Mouse (Mus musculus) limb, embryonic 12.5 days (tissue): ENCODE data around the gene Vmn2r73. TPM values are rescaled to one million over a fixed set of nuclear protein-coding genes. Genes with fewer than 3 reads are reported as not detected.
"Not testable (repeated sequence)": the region's sequence is repeated elsewhere in the genome, so short reads cannot be mapped to it uniquely, and the experiment has no call there.

Experiments
- ATAC-seq: fragments of 200-750 bp; cut with Nextera tagmentation; 2 replicates; pipeline ENCODE4 v1.8.0; 2017; ENCODE audit warnings: low read depth, moderate TSS enrichment; ENCODE audit not compliant: insufficient number of reproducible peaks, insufficient read depth, low FRiP score, low TSS enrichment
- H3K27ac ChIP-seq: fragments of 300-500 bp; sonication (generic); 2 replicates; pipeline ENCODE4 v1.5.1; 2016; ENCODE audit warnings: mild to moderate bottlenecking, moderate library complexity
- H3K27me3 ChIP-seq: fragments of 300-500 bp; sonication (generic); 2 replicates; pipeline ENCODE4 v1.6.1; 2016; ENCODE audit warnings: mild to moderate bottlenecking, moderate library complexity
- H3K36me3 ChIP-seq: fragments of 300-500 bp; sonication (generic); 2 replicates; pipeline ENCODE4 v1.6.1; 2016; ENCODE audit warnings: mild to moderate bottlenecking, moderate library complexity
- H3K4me1 ChIP-seq: fragments of 300-500 bp; sonication (generic); replicated peaks from 2 replicates; pipeline ENCODE4 v1.6.1; 2016
- H3K4me2 ChIP-seq: fragments of 300-500 bp; sonication (generic); 2 replicates; pipeline ENCODE4 v1.6.1; 2016; ENCODE audit warnings: mild to moderate bottlenecking, moderate library complexity
- H3K4me3 ChIP-seq: fragments of 300-500 bp; sonication (generic); replicated peaks from 2 replicates; pipeline ENCODE4 v1.5.1; 2016; ENCODE audit warnings: mild to moderate bottlenecking
- H3K9ac ChIP-seq: fragments of 300-500 bp; sonication (generic); replicated peaks from 2 replicates; pipeline ENCODE4 v1.6.1; 2016; ENCODE audit warnings: mild to moderate bottlenecking, moderate library complexity
- H3K9me3 ChIP-seq: fragments of 300-500 bp; sonication (generic); 2 replicates; pipeline ENCODE4 v1.6.1; 2016; ENCODE audit warnings: mild to moderate bottlenecking, moderate library complexity
- WGBS: fragments of 180-500 bp; shearing (Covaris S2); methylation state at CpG from one replicate; pipeline ENCODE4 v1.1.7; 2016; 5-methylcytosine and 5-hydroxymethylcytosine counted together
- polyA plus RNA-seq: library from polyadenylated mRNA; unstranded; fragments of >200 nt; fragmentation: Nextera tagmentation; extraction: Ambion mirVana; gene quantifications from 2 replicates; pipeline ENCODE4 v1.2.1, GENCODE M21; 2016

Vmn2r73 gene
- polyA plus RNA-seq = not detected in 2 replicates

GRCm38 (mm10) chr7:85876166-85876565 lies at the start of gene Vmn2r73:
Gene Vmn2r73, minus strand, starts transcription at chr7:85876266.
- no peak within 1 kb of the TSS for H3K4me3 ChIP-seq

DNA sequence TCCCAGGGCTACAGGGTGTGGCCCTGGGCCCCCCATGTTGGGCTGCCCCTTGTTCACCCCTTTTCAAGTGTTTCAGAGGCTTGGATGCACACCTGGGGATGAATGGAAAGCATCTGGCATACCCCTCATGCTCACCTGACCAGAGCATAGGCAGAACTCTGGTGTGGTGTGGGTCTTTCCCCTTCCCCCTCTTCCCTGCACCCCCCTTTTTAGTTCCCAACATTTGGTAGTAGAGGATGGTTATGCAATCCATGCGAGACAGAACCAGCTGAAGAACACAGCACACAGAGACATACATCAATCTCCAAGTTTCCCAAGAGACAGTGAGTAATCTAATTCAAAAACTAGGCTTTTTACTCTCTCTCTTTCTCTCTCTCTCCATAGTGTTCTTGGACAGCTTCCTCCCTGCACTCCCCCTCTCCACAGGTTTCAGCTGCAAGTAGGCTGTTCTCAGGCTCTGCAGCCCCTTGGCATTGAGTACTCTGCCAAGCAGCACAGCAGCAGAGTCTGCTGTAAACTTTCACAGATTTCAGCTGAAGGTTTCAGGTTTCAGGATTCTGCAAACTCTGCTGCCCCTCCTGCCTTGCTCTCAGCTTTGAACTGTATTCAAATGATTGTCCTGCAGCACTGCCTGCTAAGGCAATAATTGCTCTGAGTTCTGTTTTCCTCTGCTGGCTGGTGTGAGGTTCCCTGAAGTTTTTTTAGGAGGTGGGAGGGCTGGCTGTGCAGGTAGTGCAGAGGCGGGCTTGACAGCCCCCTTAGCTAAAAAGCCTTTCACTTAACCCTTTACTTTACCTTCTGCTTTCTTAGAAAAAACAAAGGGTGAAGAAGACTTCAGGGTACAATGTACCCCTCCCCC lies 35.7 kb downstream of the Vmn2r73 start:
- ATAC-seq = peak; percentile 95
- Histone ChIP-seq H3K4me2 (peak overlapping the region; percentile 19), H3K4me3 (no peak overlapping the region), H3K9ac (no peak overlapping the region), H3K27ac (peak overlapping the region; percentile 68), H3K9me3 (no peaks in the 10 kb centered on the region), H3K4me1 (no peaks in the 10 kb centered on the region; the same call in none of the 2 replicates), H3K36me3 (no peaks in the 10 kb centered on the region), H3K27me3 (no peaks in the 10 kb centered on the region)
- 2% methylated on average over 2 of the region's 2 CpGs for WGBS

More at GRCm38 (mm10) chr7:85876166-85876565, at the start of gene Vmn2r73:
- Histone ChIP-seq H3K9ac (no peak within 1 kb of the TSS), H3K27me3 (no peaks in the 10 kb centered on the region), H3K36me3 (no peaks in the 10 kb centered on the region), H3K4me2 (no peak within 1 kb of the TSS), H3K27ac (no peak within 1 kb of the TSS), H3K4me1 (no peaks in the 10 kb centered on the region), H3K9me3 (no peaks in the 10 kb centered on the region)
- 88% methylated on average over 1 of the region's 1 CpGs for WGBS
- ATAC-seq = no peak

GRCm38 (mm10) chr7:85818092-85818491 lies 58.0 kb downstream of the Vmn2r73 start:
- H3K4me1 ChIP-seq, H3K4me2 ChIP-seq, H3K27ac ChIP-seq, H3K27me3 ChIP-seq, H3K9ac ChIP-seq, H3K9me3 ChIP-seq, H3K36me3 ChIP-seq, H3K4me3 ChIP-seq, ATAC-seq: not testable (repeated sequence)
- WGBS = 12% methylated on average over 6 of the region's 6 CpGs

Other genes with a start within 250 kb of the Vmn2r73 start
- gene Vmn2r72, start 121.2 kb downstream of the Vmn2r73 start, polyA plus RNA-seq = not detected in 2 replicates
- gene Vmn2r74, start 85.4 kb upstream of the Vmn2r73 start, polyA plus RNA-seq = not detected in 2 replicates